Mouse (Mus musculus) megakaryocyte progenitor cell, adult 5-6 weeks (primary cell): ENCODE results near the gene Trpc4ap. TPM values are rescaled to one million over a fixed set of nuclear protein-coding genes. Genes with fewer than 3 reads are reported as not detected.

ENCODE experiments used
- ATAC-seq: replicated peaks from 2 replicates; pipeline ENCODE4 v1.8.0; 2016; ENCODE audit warnings: mild to moderate bottlenecking, moderate TSS enrichment, inconsistent platforms; ENCODE audit not compliant: poor library complexity
- total RNA-seq, 2 experiments: library from RNA; stranded (forward) in 1 of 2; stranded (reverse) in 1 of 2; fragments of 157-497, 149-512 nt in 1 of 2; fragments of 200-1000 nt in 1 of 2; gene quantifications; 2 replicates each; pipeline versions ENCODE4 v1.2.3 to v1.2.4; 2015 to 2017

Trpc4ap gene
- total RNA-seq, 2 experiments from 2014 or later, result 59.0 to 89.6 TPM

GRCm38 (mm10) chr2:155645746-155646145 lies 46.4 kb downstream of the Trpc4ap start:
- no peak for ATAC-seq

DNA sequence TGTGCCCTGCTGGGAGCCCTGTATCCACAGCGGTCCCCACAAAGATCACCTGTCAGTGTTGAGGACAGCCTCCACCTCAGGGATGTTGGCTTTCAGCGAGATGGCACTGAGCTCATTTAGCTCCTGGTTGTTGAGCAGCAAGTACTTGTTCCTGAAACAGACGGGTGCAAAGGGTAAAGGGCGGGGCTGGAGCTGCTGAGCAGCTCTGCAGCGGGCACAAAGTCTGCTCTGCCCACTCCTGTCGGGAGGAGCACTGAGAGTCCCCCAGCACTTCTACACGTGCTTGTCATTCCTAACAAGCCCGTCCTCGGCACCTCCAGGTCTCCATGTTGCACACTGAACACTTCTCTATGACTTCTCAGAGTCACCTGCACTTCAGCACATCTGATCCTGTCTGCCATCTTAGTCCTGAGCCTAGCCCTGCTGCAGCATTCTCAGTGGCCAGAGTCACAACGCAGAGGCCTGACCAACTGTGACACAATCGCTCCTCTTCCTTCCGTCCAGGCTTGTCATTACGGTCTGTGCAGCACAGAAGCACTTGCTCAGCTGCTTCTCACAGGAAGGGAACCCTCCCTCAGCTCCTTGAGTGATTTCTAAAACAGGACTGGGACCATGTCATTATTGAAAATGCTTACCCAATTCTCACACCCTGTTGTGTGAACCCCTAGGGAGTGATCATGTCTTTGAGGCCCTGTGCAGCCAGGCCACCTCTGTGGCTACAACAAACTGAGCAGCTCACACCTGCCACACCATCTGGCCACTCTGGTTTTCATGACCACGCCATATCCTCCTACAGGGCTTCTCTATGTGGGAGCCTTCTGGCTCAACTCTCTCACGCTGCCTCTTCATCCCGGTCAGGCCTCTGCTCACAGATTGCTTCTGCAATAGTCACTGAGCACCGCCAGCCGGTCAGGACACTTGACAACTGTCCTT lies 50.4 kb downstream of the Trpc4ap start:
- ATAC-seq, result no peak

DNA sequence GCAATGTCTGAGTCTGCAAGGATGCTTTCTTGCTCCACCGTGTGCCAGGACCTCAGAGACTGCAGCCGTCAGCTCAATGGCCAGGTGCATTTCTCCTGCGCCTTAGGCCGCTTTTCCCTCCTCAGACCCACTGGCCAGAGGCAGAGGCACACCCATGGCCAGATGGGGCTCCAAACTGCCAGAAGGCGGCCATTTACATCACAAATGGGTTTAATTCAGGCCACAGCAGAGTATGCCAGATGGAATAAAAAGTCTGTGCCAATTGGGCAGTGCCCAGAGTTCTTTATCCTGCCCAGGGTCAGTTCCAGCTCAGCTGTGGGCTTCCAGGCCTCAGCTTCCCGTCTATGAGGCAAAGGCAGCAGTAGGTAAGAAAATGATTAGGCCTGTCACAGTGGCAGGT lies 51.5 kb downstream of the Trpc4ap start:
- ATAC-seq, result no peak

- ATAC-seq, result no peak
Observed at GRCm38 (mm10) chr2:155637411-155637810, 54.8 kb downstream of the Trpc4ap start.

- no peak for ATAC-seq
Observed at GRCm38 (mm10) chr2:155636881-155637280, 55.3 kb downstream of the Trpc4ap start.

GRCm38 (mm10) chr2:155635961-155636360 lies 56.2 kb downstream of the Trpc4ap start:
- ATAC-seq, result no peak

DNA sequence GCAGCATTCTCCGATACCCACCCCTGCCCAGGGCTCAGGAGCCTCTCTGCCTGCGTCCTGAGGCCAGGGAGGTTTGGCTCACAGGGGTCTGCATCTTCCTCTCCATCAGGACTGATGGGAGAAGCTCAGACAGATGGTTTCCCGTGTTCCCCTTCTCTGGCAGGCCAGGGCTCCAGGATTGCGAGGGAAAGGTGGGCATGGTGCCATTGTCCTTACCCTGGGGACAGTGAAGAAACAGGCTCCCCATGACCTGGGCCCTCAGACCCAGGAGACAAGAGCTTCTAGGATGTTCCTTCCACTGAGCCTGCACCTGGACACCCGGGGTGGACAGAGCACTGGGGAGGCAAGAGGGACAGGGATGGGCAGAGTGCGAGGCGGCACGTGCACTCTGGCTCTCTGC lies 57.6 kb downstream of the Trpc4ap start:
- no peak for ATAC-seq

- no peak for ATAC-seq
Observed at GRCm38 (mm10) chr2:155633731-155634130, 58.5 kb downstream of the Trpc4ap start.

- no peak for ATAC-seq
Observed at GRCm38 (mm10) chr2:155633121-155633520, 59.1 kb downstream of the Trpc4ap start.

- no peak for ATAC-seq
Observed at GRCm38 (mm10) chr2:155632138-155632936, 59.8 kb downstream of the Trpc4ap start.

GRCm38 (mm10) chr2:155630590-155631416 lies 61.4 kb downstream of the Trpc4ap start:
- ATAC-seq, result 0 out of 2 replicates have a peak, but pooled peaks have one; percentile 14

DNA sequence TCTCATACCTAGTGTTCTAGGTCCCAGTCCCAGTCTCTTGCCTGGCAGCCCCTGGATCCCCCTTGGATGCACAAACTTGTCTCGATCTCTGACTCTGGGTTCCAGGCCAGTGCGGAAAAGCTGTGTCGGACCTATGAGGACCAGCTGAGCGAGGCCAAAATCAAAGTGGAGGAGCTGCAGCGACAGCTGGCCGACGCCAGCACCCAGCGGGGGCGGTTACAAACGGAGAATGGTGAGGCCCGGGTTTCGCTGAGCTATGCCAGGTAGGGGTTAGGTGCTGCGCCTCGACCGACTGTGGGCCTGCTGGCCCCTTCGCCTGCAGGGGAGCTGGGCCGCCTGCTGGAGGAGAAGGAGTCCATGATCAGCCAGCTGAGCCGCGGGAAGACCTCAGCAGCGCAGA lies 62.0 kb downstream of the Trpc4ap start:
- ATAC-seq, result 0 out of 2 replicates have a peak, but pooled peaks have one; percentile 3

DNA sequence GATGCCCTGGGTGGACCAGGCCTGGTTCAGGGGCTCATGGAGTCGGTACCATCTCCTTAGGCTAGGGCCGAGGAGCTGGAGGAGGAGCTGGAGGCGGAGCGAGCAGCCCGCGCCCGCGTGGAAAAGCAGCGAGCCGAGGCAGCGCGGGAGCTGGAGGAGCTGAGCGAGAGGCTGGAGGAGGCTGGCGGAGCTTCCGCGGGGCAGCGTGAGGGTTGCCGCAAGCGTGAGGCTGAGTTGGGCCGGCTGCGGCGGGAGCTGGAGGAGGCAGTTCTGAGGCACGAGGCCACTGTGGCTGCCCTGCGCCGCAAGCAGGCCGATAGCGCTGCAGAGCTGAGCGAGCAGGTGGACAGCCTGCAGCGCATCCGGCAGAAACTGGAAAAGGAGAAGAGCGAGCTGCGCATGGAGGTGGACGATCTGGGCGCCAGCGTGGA lies 62.9 kb downstream of the Trpc4ap start:
- ATAC-seq, result peak; percentile 43

- ATAC-seq, result no peak
Observed at GRCm38 (mm10) chr2:155628519-155628918, 63.7 kb downstream of the Trpc4ap start.

GRCm38 (mm10) chr2:155628112-155628511 lies 64.1 kb downstream of the Trpc4ap start:
- ATAC-seq, result no peak

GRCm38 (mm10) chr2:155627030-155627738 lies 65.0 kb downstream of the Trpc4ap start:
- peak; percentile 66 for ATAC-seq

DNA sequence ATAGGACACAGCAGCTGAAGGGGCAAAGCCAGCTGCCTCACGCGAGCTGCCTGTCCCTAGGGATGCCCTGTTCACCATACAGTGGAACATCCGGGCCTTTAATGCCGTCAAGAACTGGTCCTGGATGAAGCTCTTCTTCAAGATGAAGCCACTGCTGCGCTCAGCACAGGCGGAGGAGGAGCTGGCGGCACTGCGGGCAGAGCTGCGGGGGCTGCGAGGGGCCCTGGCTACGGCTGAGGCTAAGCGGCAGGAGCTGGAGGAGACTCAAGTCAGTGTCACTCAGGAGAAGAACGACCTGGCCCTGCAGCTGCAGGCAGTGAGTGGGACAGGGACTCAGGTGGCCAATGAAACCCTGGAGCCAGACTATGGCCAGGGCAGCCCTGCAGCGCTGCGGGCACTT lies 65.9 kb downstream of the Trpc4ap start:
- ATAC-seq, result no peak

- peak; percentile 74 for ATAC-seq
Observed at GRCm38 (mm10) chr2:155624730-155625129, 67.5 kb downstream of the Trpc4ap start.

DNA sequence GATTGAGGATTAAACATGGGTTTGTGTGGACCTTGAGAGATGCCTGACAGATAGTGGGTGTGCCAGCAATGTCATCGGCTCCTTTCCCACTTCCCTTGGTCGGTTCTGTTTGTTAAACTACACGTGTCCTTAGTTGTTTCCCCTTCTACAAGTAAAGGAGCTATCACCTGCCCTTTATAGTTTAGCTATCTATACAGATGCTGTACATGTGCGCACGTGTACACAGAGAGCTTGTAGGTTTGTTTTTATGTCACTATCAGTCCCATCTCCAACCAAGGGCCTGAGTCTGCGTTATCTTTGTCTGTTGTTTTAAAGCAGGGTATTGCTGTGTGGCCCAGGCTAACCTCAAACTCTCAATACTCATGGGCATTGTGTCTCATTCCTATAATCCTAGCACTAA lies 68.2 kb downstream of the Trpc4ap start:
- ATAC-seq, result no peak

- ATAC-seq, result 0 out of 2 replicates have a peak, but pooled peaks have one; percentile 21
Observed at GRCm38 (mm10) chr2:155622606-155623005, 69.6 kb downstream of the Trpc4ap start.
